Mouse (Mus musculus) CH12.LX (cell line): ENCODE measurements around the gene Zfp276. TPM values are rescaled to one million over a fixed set of nuclear protein-coding genes. Genes with fewer than 3 reads are reported as not detected.

Experiments
- DNase-seq: peaks from one replicate; pipeline ENCODE4 v3.0.0-alpha.2; 2013; ENCODE audit errors: extremely low read depth
- H3K27ac ChIP-seq: 2 replicates; pipeline ENCODE4 v1.5.1; 2012; ENCODE audit warnings: low read depth, mild to moderate bottlenecking, control low read depth, moderate library complexity; ENCODE audit not compliant: insufficient read depth
- H3K27me3 ChIP-seq: replicated peaks from 2 replicates; pipeline ENCODE3; 2012; ENCODE audit warnings: inconsistent platforms
- H3K36me3 ChIP-seq, 2 experiments: replicated peaks in 1 of 2; 2 replicates each; pipeline versions ENCODE3 to v1.6.1; 2012; ENCODE audit warnings: inconsistent platforms in 1 of 2, low read length in 1 of 2, mild to moderate bottlenecking in 1 of 2, mixed read lengths in 1 of 2, moderate library complexity in 1 of 2; ENCODE audit not compliant: control insufficient read depth in 1 of 2, insufficient read depth in 1 of 2
- H3K4me1 ChIP-seq, 2 experiments: 2 replicates each; pipeline ENCODE4 v1.6.1; 2012; ENCODE audit warnings: inconsistent platforms in 1 of 2, moderate library complexity in 1 of 2; ENCODE audit not compliant: insufficient read depth in 2 of 2, control insufficient read depth in 1 of 2
- H3K4me2 ChIP-seq: 2 replicates; pipeline ENCODE4 v1.6.1; 2012; ENCODE audit warnings: low read depth, mild to moderate bottlenecking, control low read depth; ENCODE audit not compliant: poor library complexity, insufficient read depth, severe bottlenecking
- H3K4me3 ChIP-seq, 3 experiments: fragments of 150-350 bp in 1 of 3; sonication (generic) in 1 of 3; replicated peaks in 1 of 3; 2 replicates each; pipeline versions ENCODE3 to v1.5.1; 2011 to 2012; ENCODE audit warnings: low read depth in 2 of 3, low read length in 2 of 3, mild to moderate bottlenecking in 2 of 3, moderate library complexity in 2 of 3, control low read depth in 1 of 3, improper control_type of control experiment in 1 of 3, inconsistent platforms in 1 of 3, mixed read lengths in 1 of 3; ENCODE audit not compliant: poor library complexity in 1 of 3
- H3K79me2 ChIP-seq: replicated peaks from 2 replicates; pipeline ENCODE4 v1.6.1; 2012; ENCODE audit warnings: mild to moderate bottlenecking, moderate library complexity; ENCODE audit not compliant: control insufficient read depth, poor library complexity, insufficient read depth, severe bottlenecking; ENCODE audit errors: extremely low read depth
- H3K9ac ChIP-seq: 2 replicates; pipeline ENCODE4 v1.6.1; 2012; ENCODE audit warnings: low read depth, mild to moderate bottlenecking, control low read depth, moderate library complexity; ENCODE audit not compliant: insufficient read depth
- H3K9me3 ChIP-seq: replicated peaks from 2 replicates; pipeline ENCODE3; 2012; ENCODE audit warnings: low read length, inconsistent platforms, mixed read lengths
- CTCF ChIP-seq, 2 experiments: IDR thresholded peaks in 1 of 2; conservative IDR thresholded peaks in 1 of 2; 2 replicates each; pipeline ENCODE4 v1.5.1; 2011 to 2012; ENCODE audit warnings: low read depth in 2 of 2, low read length in 2 of 2, improper control_type of control experiment in 1 of 2, inconsistent platforms in 1 of 2, mild to moderate bottlenecking in 1 of 2, moderate library complexity in 1 of 2
- E2F4 ChIP-seq: IDR thresholded peaks from 2 replicates; pipeline ENCODE4 v1.6.1; 2011; ENCODE audit warnings: low read depth, low read length, improper control_type of control experiment; ENCODE audit not compliant: insufficient replicate concordance
- ELF1 ChIP-seq: IDR thresholded peaks from 2 replicates; pipeline ENCODE4 v1.6.1; 2014; ENCODE audit warnings: low read depth, mild to moderate bottlenecking, inconsistent platforms, low read length, improper control_type of control experiment
- EP300 ChIP-seq: IDR thresholded peaks from 2 replicates; pipeline ENCODE4 v1.6.1; 2011; ENCODE audit warnings: low read length, improper control_type of control experiment
- MAZ ChIP-seq: IDR thresholded peaks from 2 replicates; pipeline ENCODE4 v1.6.1; 2012; ENCODE audit warnings: low read depth, mild to moderate bottlenecking, inconsistent platforms, low read length, improper control_type of control experiment, moderate library complexity
- MEF2A ChIP-seq: IDR thresholded peaks from 2 replicates; pipeline ENCODE4 v1.6.1; 2014; ENCODE audit warnings: low read depth, mild to moderate bottlenecking, inconsistent platforms, low read length, improper control_type of control experiment, borderline replicate concordance
- NRF1 ChIP-seq: IDR thresholded peaks from 2 replicates; pipeline ENCODE4 v1.6.1; 2014; ENCODE audit warnings: low read depth, mild to moderate bottlenecking, inconsistent platforms, low read length, improper control_type of control experiment, moderate library complexity
- POLR2A ChIP-seq: IDR thresholded peaks from 2 replicates; pipeline ENCODE4 v1.6.1; 2011; ENCODE audit warnings: low read depth, mild to moderate bottlenecking, improper control_type of control experiment, low read length
- RAD21 ChIP-seq: IDR thresholded peaks from 2 replicates; pipeline ENCODE4 v1.6.1; 2011; ENCODE audit warnings: low read depth, mild to moderate bottlenecking, low read length, improper control_type of control experiment, moderate library complexity
- ZNF384 ChIP-seq: IDR thresholded peaks from 2 replicates; pipeline ENCODE4 v1.6.1; 2012; ENCODE audit warnings: low read depth, low read length, improper control_type of control experiment, inconsistent platforms
- dilution Hi-C: fragments of 300-500 bp; cut with MboI; formaldehyde crosslinking; loops from 2 replicates; pipeline ENCODE4 v1.14.3; 2020; ENCODE audit warnings: low sequenced_read_pairs; ENCODE audit not compliant: extremely low pct_unique_long_range_greater_than_20kb, extremely low pct_ligation_motif_present
- in situ Hi-C: fragments of 300-500 bp; cut with MboI; formaldehyde crosslinking; loops from 3 replicates; pipeline ENCODE4 v1.14.3; 2019; ENCODE audit warnings: low sequenced_read_pairs, low pct_ligation_motif_present, low pct_unique_long_range_greater_than_20kb, mixed read lengths
- polyA plus RNA-seq: library from polyadenylated mRNA; unstranded; fragments of >175 nt; gene quantifications from 2 replicates; pipeline ENCODE4 v1.2.1, GENCODE M21; 2012; ENCODE audit warnings: low read depth; ENCODE audit not compliant: insufficient read length
- total RNA-seq, 2 experiments: library from RNA; depleted of rRNA; stranded (reverse); fragments of 300-350 nt in 1 of 2; fragments of >200 nt in 1 of 2; gene quantifications; 2 replicates each; pipeline ENCODE4 v1.2.3; 2012 to 2014

Gene Zfp276
- total and polyA plus RNA-seq, 3 experiments: 5.5 to 10.2 (median 8.7) TPM

DNA sequence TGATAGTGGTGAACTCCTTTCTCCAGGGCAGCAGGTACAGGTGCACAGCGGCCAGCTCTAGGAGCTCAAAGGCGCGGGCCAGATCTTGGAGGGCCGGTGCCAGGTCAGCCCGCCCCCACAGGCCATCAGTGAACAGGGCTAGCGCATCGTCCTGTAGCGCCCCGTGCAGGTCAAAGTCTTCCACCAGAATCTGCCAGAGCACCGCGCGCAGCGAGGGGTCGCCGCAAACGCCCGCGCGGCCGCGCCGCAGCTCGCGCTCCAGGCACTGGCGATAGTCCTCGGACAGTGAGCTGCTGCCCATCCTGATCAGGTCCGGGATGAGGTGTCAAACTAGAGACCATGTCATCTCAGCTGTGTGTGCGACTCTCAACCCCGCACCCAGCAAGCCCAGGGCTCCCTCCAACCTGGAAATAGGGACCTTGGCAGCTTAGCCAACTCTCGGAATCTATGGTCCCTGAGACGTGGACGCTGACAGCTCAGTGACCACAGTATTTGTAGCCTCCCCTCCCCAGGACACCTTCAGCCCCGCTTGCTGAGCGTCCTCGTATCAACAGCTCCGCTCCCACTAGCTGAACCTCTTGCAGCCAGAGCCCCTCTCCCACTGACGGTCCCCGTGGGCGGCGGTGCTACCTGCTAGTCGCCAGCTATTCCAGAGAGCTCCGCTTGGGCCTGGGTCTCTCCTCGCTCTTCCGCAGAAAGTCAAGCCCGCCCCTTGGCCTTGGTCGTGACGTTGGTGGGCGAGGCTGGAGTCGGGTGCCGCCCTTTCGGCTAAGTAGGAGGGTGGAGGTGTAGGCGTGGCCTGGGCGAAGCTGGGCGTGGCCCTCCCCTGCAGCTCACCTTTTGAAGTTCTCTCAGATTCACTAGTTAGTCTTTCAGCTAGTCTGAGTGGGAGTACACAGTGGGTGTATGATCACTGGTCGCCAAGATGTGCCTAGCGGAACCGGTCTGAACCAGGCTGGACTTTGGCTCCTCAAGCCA is 18.2 kb upstream of the Zfp276 start, which contains the start of gene Spata2l:
Gene Spata2l, minus strand, starts transcription at position 714 of the 978 bp plus-strand sequence.
- no peaks in the 10 kb centered on the region for H3K27me3 ChIP-seq
- peak; percentile 49; the same call in 1 of the 2 replicates for TF ChIP-seq POLR2A
- TF ChIP-seq MAZ: no peak
- no peak for TF ChIP-seq EP300
- TF ChIP-seq CTCF (conservative IDR thresholded peaks at IDR 0.05 in 1 of 2, IDR thresholded peaks at IDR 0.05 in 1 of 2; ENCODE audit: low read depth in 2 of 2, low read length in 2 of 2): peak in 1 of 2 experiments; percentile 31; a peak in 2 of 4 replicates
- no peak for TF ChIP-seq NRF1
- peak; percentile 63 for TF ChIP-seq ELF1
- TF ChIP-seq, all 38 proteins: peak for 3
- H3K4me2 ChIP-seq: peak within 1 kb of the TSS; percentile 61
- H3K27ac ChIP-seq: no peak within 1 kb of the TSS
- dilution Hi-C loops: no loop called here
- H3K4me3 ChIP-seq: peak within 1 kb of the TSS; percentile 72 to 95 (median 77)
- H3K79me2 ChIP-seq: no peaks in the 10 kb centered on the region
- H3K9me3 ChIP-seq: no peaks in the 10 kb centered on the region
- H3K4me1 ChIP-seq: peaks cover 13 to 17% of the 10 kb centered on the region in 2 experiments
- H3K9ac ChIP-seq: peak within 1 kb of the TSS; percentile 35; the same call in 1 of the 2 replicates
- in situ Hi-C loops: no loop called here
- peaks cover 3 to 27% of the 10 kb centered on the region in 2 experiments for H3K36me3 ChIP-seq
- peak; percentile 83 for DNase-seq

DNA sequence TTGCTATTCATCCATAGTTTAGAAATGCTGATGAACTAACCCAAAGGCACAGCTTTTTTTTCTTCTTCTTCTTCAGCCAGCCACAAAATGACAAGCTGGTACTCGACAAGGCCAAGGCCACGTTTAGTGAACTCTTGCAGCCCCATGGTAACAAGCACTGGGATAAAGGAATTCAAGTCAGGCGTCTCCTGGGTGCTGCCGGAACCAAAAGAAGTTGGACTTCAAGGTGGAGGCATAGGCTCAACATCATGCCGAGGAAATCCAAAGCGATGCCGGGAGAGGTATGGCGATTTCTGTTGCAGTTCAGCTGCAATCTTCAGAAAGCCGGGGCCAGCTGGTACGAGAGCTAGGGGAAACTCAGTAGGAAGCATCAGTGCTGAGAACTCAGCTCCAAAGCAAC is 14.6 kb upstream of the Zfp276 start:
- no peak overlapping the region for H3K27ac ChIP-seq
- no peaks in the 10 kb centered on the region for H3K79me2 ChIP-seq
- no peak overlapping the region for H3K4me2 ChIP-seq
- DNase-seq: no peak
- no peaks in the 10 kb centered on the region for H3K9me3 ChIP-seq
- no peaks in the 10 kb centered on the region for H3K27me3 ChIP-seq
- in situ Hi-C loops: no loop called here
- dilution Hi-C loops: no loop called here
- TF ChIP-seq E2F4: no peak
- no peak for TF ChIP-seq RAD21
- no peak for TF ChIP-seq ZNF384
- TF ChIP-seq MEF2A: no peak
- H3K9ac ChIP-seq: no peak overlapping the region
- H3K36me3 ChIP-seq: peaks cover 3 to 33% of the 10 kb centered on the region in 2 experiments
- H3K4me3 ChIP-seq: no peak overlapping the region
- H3K4me1 ChIP-seq: peaks cover 13 to 17% of the 10 kb centered on the region in 2 experiments
